ENCODE assay signal across 8 mouse cellular contexts in the genomic region with DNA sequence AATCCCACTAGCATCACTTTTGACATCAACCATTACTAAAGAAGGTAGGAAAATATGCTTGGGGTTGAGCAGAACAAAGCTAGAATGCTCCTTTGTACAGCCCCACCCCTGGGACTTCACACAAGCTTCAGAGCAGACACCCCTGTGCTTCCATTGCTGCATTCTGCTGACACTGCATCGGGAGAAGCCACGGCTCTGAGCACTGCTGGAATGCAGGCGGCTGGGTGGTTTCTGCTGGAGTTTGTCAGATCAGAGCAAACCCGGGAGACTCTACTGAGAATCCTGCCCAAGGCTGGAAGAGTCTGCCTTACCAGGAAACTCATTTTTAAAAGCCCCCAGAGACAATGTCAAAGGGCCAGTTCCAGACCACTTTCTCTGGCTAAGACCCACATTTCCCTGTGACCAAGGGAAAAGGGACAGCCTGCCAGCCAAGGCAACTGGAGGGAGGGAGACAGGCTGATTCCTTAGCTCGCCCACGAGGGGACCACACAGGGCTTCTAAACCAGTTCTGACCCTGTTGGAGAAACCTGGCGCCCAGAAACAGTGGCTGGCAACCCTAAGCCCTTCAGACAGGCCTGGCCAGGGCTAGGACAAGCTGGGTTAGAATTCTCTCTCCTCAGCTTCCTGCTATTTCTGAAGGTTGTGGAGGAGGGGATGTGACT. TPM values are rescaled to one million over a fixed set of nuclear protein-coding genes. Genes with fewer than 3 reads are reported as not detected.
DNase-seq lines count a peak whose midpoint lies in the region; ATAC-seq and TF ChIP-seq lines count a peak whose summit lies in the region.

No protein-coding gene starts in this region.

- no peaks in the 10 kb centered on the region for H3K9me3 ChIP-seq in heart, embryonic 11.5 days (replicated peaks; ENCODE audit: control insufficient read depth, low read length)
- no peaks in the 10 kb centered on the region for H3K9me3 ChIP-seq in ES-E14 (ENCODE audit: control insufficient read depth, insufficient read depth, low read depth, low read length)
- no peaks in the 10 kb centered on the region for H3K9me3 ChIP-seq in kidney, postnatal 0 days (replicated peaks; ENCODE audit: low read length)

- in situ Hi-C loops in ES-E14 (cut with MboI; ENCODE audit: low sequenced_read_pairs in 2 of 2, unreplicated experiment in 2 of 2): no loop called here

- intact Hi-C loops in heart, adult 2 months (cut with DNase I): no loop called here

- WGBS in heart, embryonic 11.5 days (ENCODE audit: insufficient replicate concordance): 39% methylated on average over 7 of the region's 7 CpGs
- 43% methylated on average over 7 of the region's 7 CpGs for WGBS in heart, adult 2 months
- WGBS in kidney, postnatal 0 days: 39% methylated on average over 7 of the region's 7 CpGs

- no peak for TF ChIP-seq CTCF in heart, adult 2 months (IDR thresholded peaks at IDR 0.05)
- no peak for TF ChIP-seq CTCF in kidney, postnatal 0 days (IDR thresholded peaks at IDR 0.05; ENCODE audit: low read depth)

- peak; percentile 96 for DNase-seq in heart, adult 11 months
- no peak for DNase-seq in ES-E14 (ENCODE audit: low read depth, low spot score)
- peak; percentile 39 to 44 for DNase-seq in heart, adult 2 months
- DNase-seq in kidney, postnatal 0 days (ENCODE audit: low spot score): peak; percentile 62
- DNase-seq in spleen, adult 18-20 months: no peak
- DNase-seq in urinary bladder, postnatal 4 days (ENCODE audit: low spot score in 2 of 2): no peak
- DNase-seq in layer of hippocampus, adult 9-10 months (ENCODE audit: low spot score): no peak

- H3K4me1 ChIP-seq in heart, embryonic 11.5 days (ENCODE audit: control insufficient read depth, insufficient read depth, low read length): peaks cover 26% of the 10 kb centered on the region
- H3K4me1 ChIP-seq in ES-E14 (ENCODE audit: control insufficient read depth in 2 of 2, insufficient read depth in 2 of 2, low read length in 2 of 2, poor library complexity in 1 of 2): no peaks in the 10 kb centered on the region
- H3K4me1 ChIP-seq in heart, adult 2 months (ENCODE audit: control insufficient read depth, insufficient read depth, low read length): peaks cover 33% of the 10 kb centered on the region
- H3K4me1 ChIP-seq in kidney, postnatal 0 days (replicated peaks; ENCODE audit: insufficient read depth, low read length): peaks cover 22% of the 10 kb centered on the region

- no peak for TF ChIP-seq EP300 in heart, adult 2 months (IDR thresholded peaks at IDR 0.05; ENCODE audit: insufficient read depth, low read depth, low read length)

- no peaks in the 10 kb centered on the region for H3K36me3 ChIP-seq in heart, embryonic 11.5 days (ENCODE audit: control insufficient read depth, insufficient read depth, low read length)
- no peaks in the 10 kb centered on the region; the same call in 1 of the 2 replicates for H3K36me3 ChIP-seq in ES-E14 (ENCODE audit: control insufficient read depth, insufficient read depth, low read length, poor library complexity, severe bottlenecking)
- H3K36me3 ChIP-seq in heart, adult 2 months (ENCODE audit: control insufficient read depth, insufficient read depth, low read length): peaks cover 10% of the 10 kb centered on the region
- H3K36me3 ChIP-seq in kidney, postnatal 0 days (ENCODE audit: insufficient read depth, low read length): 0 out of 2 replicates have a peak, but pooled peaks cover under 1% of the 10 kb centered on the region

- H3K27ac ChIP-seq in heart, embryonic 11.5 days (ENCODE audit: low read depth, low read length): no peak overlapping the region
- no peak overlapping the region for H3K27ac ChIP-seq in ES-E14 (ENCODE audit: insufficient read depth, low read depth, low read length, poor library complexity, severe bottlenecking)
- H3K27ac ChIP-seq in heart, adult 2 months: peak overlapping the region; percentile 42
- H3K27ac ChIP-seq in kidney, postnatal 0 days: peak overlapping the region; percentile 70

- peaks cover 2% of the 10 kb centered on the region; the same call in 1 of the 2 replicates for H3K79me2 ChIP-seq in heart, adult 2 months (replicated peaks; ENCODE audit: control insufficient read depth, insufficient read depth, low read length)

- no peak for TF ChIP-seq POLR2A in heart, adult 2 months (IDR thresholded peaks at IDR 0.05; ENCODE audit: insufficient read depth, low read depth, low read length)

- no peak for ATAC-seq in heart, embryonic 11.5 days (replicated peaks; ENCODE audit: insufficient number of reproducible peaks, low FRiP score, low TSS enrichment)
- ATAC-seq in kidney, postnatal 0 days (replicated peaks; ENCODE audit: low FRiP score, low read depth): peak; percentile 89

- no peak overlapping the region for H3K4me3 ChIP-seq in heart, embryonic 11.5 days (ENCODE audit: low read depth, low read length)
- no peak overlapping the region for H3K4me3 ChIP-seq in ES-E14 (ENCODE audit: insufficient read depth in 1 of 2, low read depth in 1 of 2, low read length in 2 of 2, poor library complexity in 1 of 2, severe bottlenecking in 1 of 2)
- H3K4me3 ChIP-seq in heart, adult 2 months: no peak overlapping the region
- H3K4me3 ChIP-seq in kidney, postnatal 0 days (replicated peaks; ENCODE audit: low read depth, low read length): no peak overlapping the region

- no peaks in the 10 kb centered on the region for H3K27me3 ChIP-seq in heart, embryonic 11.5 days (ENCODE audit: control insufficient read depth, insufficient read depth, low read length)
- H3K27me3 ChIP-seq in heart, adult 2 months (ENCODE audit: control insufficient read depth, insufficient read depth, low read length): no peaks in the 10 kb centered on the region
- no peaks in the 10 kb centered on the region for H3K27me3 ChIP-seq in kidney, postnatal 0 days (ENCODE audit: insufficient read depth, low read length)

- H3K9ac ChIP-seq in heart, embryonic 11.5 days (ENCODE audit: low read depth, low read length): no peak overlapping the region
- no peak overlapping the region for H3K9ac ChIP-seq in ES-E14 (ENCODE audit: insufficient read depth, low read depth, low read length, poor library complexity, severe bottlenecking)
- H3K9ac ChIP-seq in heart, adult 2 months (ENCODE audit: low read depth, low read length): no peak overlapping the region
- no peak overlapping the region for H3K9ac ChIP-seq in kidney, postnatal 0 days (ENCODE audit: low read depth, low read length)

- H3K4me2 ChIP-seq in heart, embryonic 11.5 days: no peak overlapping the region
- no peak overlapping the region for H3K4me2 ChIP-seq in kidney, postnatal 0 days (ENCODE audit: low read length)

TF ChIP-seq in ES-E14, 5 proteins besides CTCF, POLR2A, EP300 and RAD21:
- TF ChIP-seq MAFK (IDR thresholded peaks at IDR 0.05; ENCODE audit: insufficient read depth, low read depth, low read length) (0 out of 2 replicates have a peak, but pooled peaks have one; percentile 52), HCFC1 (IDR thresholded peaks at IDR 0.05; ENCODE audit: borderline replicate concordance, insufficient read depth, low read length) (no peak), ZNF384 (IDR thresholded peaks at IDR 0.05; ENCODE audit: low read depth, low read length) (no peak), ZC3H11A (IDR thresholded peaks at IDR 0.05; ENCODE audit: borderline replicate concordance, low read depth, low read length) (no peak), CHD2 (IDR thresholded peaks at IDR 0.05; ENCODE audit: low read depth, low read length) (no peak)

RNA-seq across cellular contexts. Expression of a gene that starts 21.2 kb away (rescaled TPM):
- 80.7 and 86.3 TPM in 2 replicates for polyA plus RNA-seq in heart, embryonic 11.5 days (2014; fragmentation: Nextera tagmentation; extraction: Ambion mirVana)
- total RNA-seq in ES-E14 (2012; rRNA removed): 65.1 and 85.5 TPM in 2 replicates
- total RNA-seq in heart, adult 2 months (2021): 10 to 100 TPM; 46.4 to 48.9 TPM
- 61.7 and 69.0 TPM in 2 replicates for polyA plus RNA-seq in heart, adult 2 months (2012; rRNA removed)
- 112 and 122 TPM in 2 replicates for polyA plus RNA-seq in kidney, postnatal 0 days (2015; fragmentation: Nextera tagmentation; extraction: Ambion mirVana)

RNA-seq across cellular contexts. Expression of a gene that starts 26.1 kb away (rescaled TPM):
- 6.4 and 8.2 TPM in 2 replicates for polyA plus RNA-seq in heart, embryonic 11.5 days (2014; fragmentation: Nextera tagmentation; extraction: Ambion mirVana)
- total RNA-seq in ES-E14 (2012; rRNA removed): 0.67 and 0.74 TPM in 2 replicates
- total RNA-seq in heart, adult 2 months (2021): under 1 TPM in 1 of 2 experiments, not detected in 1; 0.23 TPM
- polyA plus RNA-seq in heart, adult 2 months (2012; rRNA removed): 0.08 and 0.32 TPM in 2 replicates
- 42.4 and 44.8 TPM in 2 replicates for polyA plus RNA-seq in kidney, postnatal 0 days (2015; fragmentation: Nextera tagmentation; extraction: Ambion mirVana)

RNA-seq across cellular contexts. Expression of a gene that starts 48.0 kb away (rescaled TPM):
- polyA plus RNA-seq in heart, embryonic 11.5 days (2014; fragmentation: Nextera tagmentation; extraction: Ambion mirVana): 15.0 and 17.1 TPM in 2 replicates
- total RNA-seq in ES-E14 (2012; rRNA removed): 3.2 and 7.6 TPM in 2 replicates
- 10 to 100 TPM; 13.0 to 13.3 TPM for total RNA-seq in heart, adult 2 months (2021)
- polyA plus RNA-seq in heart, adult 2 months (2012; rRNA removed): 37.5 and 40.5 TPM in 2 replicates
- 28.0 and 30.5 TPM in 2 replicates for polyA plus RNA-seq in kidney, postnatal 0 days (2015; fragmentation: Nextera tagmentation; extraction: Ambion mirVana)

Comparison
In these comparisons a context has a peak if more than half of its experiments do, and no peak if none do; other contexts are left out.
1. H3K27ac ChIP-seq: peak in heart, adult 2 months (single experiment) and kidney, postnatal 0 days (single experiment); none in heart, embryonic 11.5 days (single experiment) and ES-E14 (single experiment).
2. DNase-seq: peak in heart, adult 11 months (single experiment), heart, adult 2 months (2 of 2) and kidney, postnatal 0 days (single experiment); none in ES-E14 (single experiment), spleen, adult 18-20 months (0 of 2), urinary bladder, postnatal 4 days (0 of 2) and layer of hippocampus, adult 9-10 months (single experiment).